Mouse (Mus musculus) adrenal gland, adult 2 months (tissue): ENCODE measurements around the gene Gnmt. TPM values are rescaled to one million over a fixed set of nuclear protein-coding genes. Genes with fewer than 3 reads are reported as not detected.

Experiments used
- DNase-seq: peaks from one replicate; pipeline ENCODE4 v3.0.0; 2021
- polyA plus RNA-seq: library from polyadenylated mRNA; depleted of rRNA; stranded (reverse); fragments of >200 nt; gene quantifications from 2 replicates; pipeline ENCODE4 v1.2.3, GENCODE M21; 2012
- total RNA-seq, 2 experiments: library from RNA; stranded (reverse); gene quantifications; 2 replicates each; pipeline ENCODE4 v1.2.3; 2021

The Gnmt gene
- total and polyA plus RNA-seq, 3 experiments, result 1.2 to 6.5 (median 4.0) TPM

DNA sequence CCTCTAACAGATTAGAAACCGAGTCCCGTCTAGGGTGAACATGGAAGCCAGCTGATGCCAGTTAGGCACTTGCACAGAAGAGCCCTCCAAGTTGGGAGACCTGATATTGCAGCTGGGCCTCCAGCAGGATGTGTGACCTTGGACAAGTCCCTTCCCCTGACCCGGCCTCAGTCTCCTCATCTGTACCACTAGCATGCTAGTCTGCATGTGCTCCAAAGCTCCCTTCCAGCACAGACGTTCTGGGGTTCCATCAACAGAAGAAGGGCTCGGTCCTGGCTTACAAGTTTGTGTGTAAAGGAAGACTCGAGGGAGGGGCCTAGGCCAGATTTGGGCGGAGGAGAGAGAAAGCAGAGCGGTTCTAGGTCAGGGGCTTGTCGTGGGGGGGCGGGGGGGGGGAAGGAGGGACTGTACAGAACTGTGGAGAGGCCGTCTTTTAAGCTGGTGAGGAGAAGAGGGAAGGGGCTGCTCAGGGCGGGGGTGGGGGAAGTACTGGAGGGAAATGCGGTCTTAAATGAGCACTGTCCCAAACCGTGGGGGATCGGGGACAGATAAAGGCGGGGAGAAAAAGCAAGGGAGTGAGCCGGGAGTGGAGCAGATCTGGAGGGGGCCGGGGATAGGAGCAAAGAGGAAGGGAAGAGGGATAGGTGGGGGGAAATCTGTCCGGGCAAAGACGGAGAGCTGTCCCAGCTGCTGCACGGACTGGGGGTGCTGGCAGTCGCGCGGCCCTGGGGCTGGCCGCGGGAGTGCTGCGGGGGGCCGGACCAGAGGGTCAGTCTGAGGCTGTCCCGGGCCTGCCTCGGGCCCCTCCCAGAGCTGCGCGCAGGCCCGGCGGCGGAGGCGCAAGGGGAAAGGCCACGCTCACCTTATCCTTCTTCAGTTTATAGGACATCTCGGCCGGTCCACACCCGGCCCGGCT is 24.7 kb downstream of the Gnmt start:
- no peak for DNase-seq

GRCm38 (mm10) chr17:46702506-46702905 is 26.5 kb downstream of the Gnmt start:
- DNase-seq, result no peak

DNA sequence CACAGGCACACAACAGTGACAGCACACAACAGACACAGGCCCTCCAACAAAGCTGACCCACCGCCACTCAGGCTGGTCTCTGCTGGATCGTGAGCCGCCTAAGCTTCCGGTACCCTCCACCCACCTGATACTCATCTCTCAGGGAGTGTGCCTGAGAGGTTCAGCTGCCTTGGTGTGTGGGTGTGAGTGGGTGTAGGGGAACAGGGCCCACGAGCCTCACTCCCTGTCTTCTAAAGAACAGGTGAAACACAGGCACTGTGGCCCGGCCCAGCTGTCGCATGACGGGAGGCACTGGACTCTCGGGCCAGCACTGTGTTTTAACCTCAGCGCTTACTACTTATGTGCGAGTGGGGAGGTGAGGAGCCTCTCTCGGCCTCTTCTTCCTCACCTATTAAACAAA is 26.9 kb downstream of the Gnmt start:
- no peak for DNase-seq

DNA sequence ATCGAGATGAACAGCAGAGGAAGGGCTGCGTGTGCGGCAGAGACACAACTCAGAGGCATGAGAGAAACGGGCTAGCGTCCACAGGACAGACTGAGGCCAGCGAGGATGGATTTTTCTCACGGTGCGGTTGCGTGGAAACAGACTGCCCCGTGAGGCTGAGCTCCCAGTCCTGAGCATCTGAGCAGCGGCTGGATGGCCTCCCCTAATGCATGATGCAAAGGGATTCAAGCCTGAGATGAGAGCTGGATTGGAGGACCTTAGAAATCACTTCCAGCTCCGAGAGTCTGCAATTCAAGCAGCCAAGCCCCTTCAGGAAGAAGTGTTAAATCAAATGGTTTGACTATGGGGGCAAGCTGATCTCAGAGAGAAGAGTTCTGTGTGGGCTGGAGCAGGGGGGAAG is 27.5 kb downstream of the Gnmt start:
- DNase-seq, result no peak

DNA sequence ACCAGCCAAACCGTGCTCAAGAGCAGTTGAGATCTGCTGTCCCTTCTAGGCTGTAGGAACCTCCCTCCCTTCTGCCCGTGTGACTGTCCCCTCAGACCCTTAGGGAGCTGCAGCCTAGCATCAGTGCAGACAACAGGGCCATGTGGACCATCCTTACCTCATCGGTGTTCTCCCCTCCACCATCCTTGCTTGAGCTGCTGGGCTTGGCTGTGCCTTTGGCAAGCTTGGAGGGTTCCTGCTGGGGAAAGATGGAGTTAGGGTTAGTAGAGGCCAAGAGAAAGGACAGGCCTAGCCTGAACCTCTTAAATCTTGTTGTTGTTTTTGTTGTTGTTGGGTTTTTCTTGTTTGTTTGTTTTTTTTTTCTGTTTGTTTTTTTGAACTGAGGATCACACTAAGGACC is 29.1 kb downstream of the Gnmt start:
- DNase-seq, result no peak

DNA sequence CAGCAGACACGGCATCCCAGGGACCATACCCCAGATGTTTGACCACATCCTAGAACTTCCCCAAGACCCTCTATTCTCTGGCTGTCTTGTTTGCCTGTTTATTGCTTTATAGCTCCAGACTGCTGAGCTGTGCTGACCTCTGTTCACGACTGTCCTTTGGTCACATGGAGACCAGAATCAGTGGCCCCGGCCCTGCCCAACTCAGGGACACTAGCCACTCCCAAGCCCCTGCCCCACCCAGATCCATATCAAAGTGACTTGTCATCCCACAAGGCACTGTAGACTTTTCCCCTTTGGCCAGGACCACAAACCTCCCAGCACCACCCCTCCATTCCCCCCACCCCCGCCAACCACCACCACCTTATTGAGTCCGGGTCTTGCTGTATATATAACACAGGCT is 29.7 kb downstream of the Gnmt start:
- DNase-seq, result no peak

DNA sequence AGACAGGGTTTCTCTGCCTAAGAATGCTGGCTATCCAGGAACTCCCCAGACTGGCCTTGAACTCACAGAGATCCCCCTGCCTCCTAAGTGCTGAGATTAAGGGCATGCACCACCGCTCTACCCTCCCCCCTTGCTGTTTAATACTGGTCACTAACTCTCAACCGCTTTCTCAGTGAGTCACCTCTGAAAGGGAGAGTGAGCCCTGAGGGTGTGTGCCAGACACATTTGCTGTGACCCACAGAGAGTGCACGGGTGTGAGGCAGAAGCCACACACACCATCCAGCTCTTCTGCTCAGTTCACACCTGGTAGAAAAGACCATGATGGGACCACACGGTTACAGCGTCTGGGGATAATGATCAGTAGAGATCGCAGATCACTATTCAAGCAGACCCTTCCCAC is 30.5 kb downstream of the Gnmt start:
- no peak for DNase-seq

- no peak for DNase-seq
Measured at GRCm38 (mm10) chr17:46694517-46695063, 34.4 kb downstream of the Gnmt start.

- no peak for DNase-seq
Measured at GRCm38 (mm10) chr17:46691390-46691789, 37.6 kb downstream of the Gnmt start.

- DNase-seq, result no peak
Measured at GRCm38 (mm10) chr17:46690665-46691064, 38.3 kb downstream of the Gnmt start.

- no peak for DNase-seq
Measured at GRCm38 (mm10) chr17:46685913-46686312, 43.1 kb downstream of the Gnmt start.

DNA sequence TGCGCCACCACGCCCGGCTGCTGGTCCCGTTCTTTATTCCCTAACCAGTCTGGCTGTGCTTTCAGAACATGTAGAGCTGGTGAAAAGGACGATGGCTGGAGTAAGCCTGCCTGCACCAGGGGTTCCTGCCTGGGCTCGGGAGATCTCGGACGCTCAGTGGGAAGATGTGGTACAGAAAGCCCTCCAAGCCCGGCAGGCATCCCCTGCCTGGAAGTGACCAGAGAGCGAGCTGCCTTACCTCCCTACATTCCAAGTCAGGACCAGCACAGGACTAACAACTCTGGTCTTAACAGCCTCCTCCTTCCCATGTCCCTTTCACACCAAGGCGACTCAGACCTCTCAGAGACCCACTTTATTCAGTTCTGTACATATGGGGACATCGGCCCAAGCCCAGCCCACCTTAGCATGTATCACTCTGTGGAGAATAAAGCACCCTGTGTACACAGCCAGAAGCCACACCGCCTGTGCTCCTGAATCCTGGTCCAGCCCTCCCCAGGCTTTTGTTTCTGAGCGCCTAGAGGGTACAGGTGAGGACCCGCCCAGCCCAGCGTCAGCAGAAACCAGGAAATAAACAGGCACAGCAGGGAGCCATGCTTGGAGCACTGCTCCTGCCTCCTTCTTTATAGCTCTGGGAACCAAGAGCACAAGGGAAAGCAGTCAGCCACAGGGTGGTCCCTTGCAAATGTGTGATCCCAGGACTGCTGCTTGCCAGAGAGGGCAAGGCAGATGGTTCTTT is 46.1 kb downstream of the Gnmt start:
- DNase-seq, result no peak

DNA sequence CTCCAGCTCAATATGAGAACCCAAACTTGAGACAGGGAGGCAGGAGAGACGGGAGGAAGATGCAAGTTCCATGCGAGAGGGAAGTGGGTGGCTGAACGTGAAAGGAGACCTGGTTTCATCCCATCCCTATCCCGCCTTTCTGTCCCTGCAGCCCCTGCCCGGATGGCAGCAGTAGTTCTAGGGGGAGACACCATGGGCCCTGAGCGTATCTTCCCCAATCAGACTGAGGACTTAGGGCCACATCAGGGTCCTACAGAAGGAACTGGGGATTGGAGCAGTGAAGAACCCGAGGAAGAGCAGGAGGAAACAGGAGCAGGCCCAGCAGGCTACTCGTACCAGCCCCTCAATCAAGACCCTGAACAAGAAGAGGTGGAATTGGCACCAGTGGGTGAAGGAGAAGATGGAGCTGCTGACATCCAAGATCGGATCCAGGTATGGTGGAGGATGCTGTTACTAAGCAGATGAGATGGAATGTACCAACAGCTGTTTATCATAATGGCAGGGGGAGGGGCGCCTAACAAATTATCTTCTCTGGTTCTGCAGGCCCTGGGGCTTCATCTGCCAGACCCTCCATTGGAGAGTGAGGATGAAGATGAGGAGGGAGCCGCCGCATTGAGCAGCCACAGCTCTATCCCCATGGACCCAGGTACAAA is 47.4 kb downstream of the Gnmt start:
- DNase-seq, result no peak

- DNase-seq, result peak; percentile 98
Measured at GRCm38 (mm10) chr17:46680760-46681373, 48.1 kb downstream of the Gnmt start, which contains the start of gene Klhdc3. Gene Klhdc3 (minus strand): TSS chr17:46680914.

- no peak for DNase-seq
Measured at GRCm38 (mm10) chr17:46679843-46680759, 48.9 kb downstream of the Gnmt start.

- DNase-seq, result no peak
Measured at GRCm38 (mm10) chr17:46678911-46679310, 50.1 kb downstream of the Gnmt start.

- DNase-seq, result no peak
Measured at GRCm38 (mm10) chr17:46678416-46678815, 50.6 kb downstream of the Gnmt start, which contains the start of gene Mea1. Gene Mea1 (plus strand): TSS chr17:46678793.
